In genomic region chr14:121218620-121219019, GRCm38 (mm10) we compare ENCODE assay signal across 9 mouse cellular contexts.
DNase-seq lines count a peak whose midpoint lies in the region; ATAC-seq and TF ChIP-seq lines count a peak whose summit lies in the region.
"Had no signal": no experiment of that assay in that cellular context is flagged by ENCODE, and none has a peak within 500 bp of the region (broad histone marks: within the 10 kb centered on the region; RNA-seq: fewer than 3 reads in every experiment).

No protein-coding gene starts in this region.

- DNase-seq in hindbrain, embryonic 10.5 days (ENCODE audit: low spot score), result no peak
- no peak for DNase-seq in testis, postnatal 14 days (ENCODE audit: low spot score)
- no peak for DNase-seq in forebrain, postnatal 0 days
- no peak for DNase-seq in frontal cortex, postnatal 25 days (ENCODE audit: low spot score in 2 of 2)
- DNase-seq: liver, embryonic 13.5 days had no signal

- H3K4me3 ChIP-seq in hindbrain, embryonic 15.5 days, result no peak overlapping the region
- H3K4me3 ChIP-seq in hindbrain, embryonic 10.5 days, result no peak overlapping the region
- no peak overlapping the region for H3K4me3 ChIP-seq in testis, adult 2 months (ENCODE audit: control insufficient read depth, low read depth, low read length)
- no peak overlapping the region for H3K4me3 ChIP-seq in forebrain, postnatal 0 days (ENCODE audit: low read depth, low read length)
- H3K4me3 ChIP-seq: erythroblast, embryonic 14.5 days; liver, embryonic 13.5 days had no signal

- H3K4me2 ChIP-seq in hindbrain, embryonic 15.5 days, result no peak overlapping the region
- no peak overlapping the region for H3K4me2 ChIP-seq in forebrain, postnatal 0 days (ENCODE audit: low read depth)
- H3K4me2 ChIP-seq: liver, embryonic 13.5 days had no signal

- no peak overlapping the region for H3K9ac ChIP-seq in hindbrain, embryonic 15.5 days
- no peak overlapping the region for H3K9ac ChIP-seq in forebrain, postnatal 0 days
- H3K9ac ChIP-seq: liver, embryonic 13.5 days had no signal

- H3K27me3 ChIP-seq in hindbrain, embryonic 15.5 days, result no peaks in the 10 kb centered on the region
- no peaks in the 10 kb centered on the region for H3K27me3 ChIP-seq in hindbrain, embryonic 10.5 days (ENCODE audit: insufficient read depth, poor library complexity, severe bottlenecking)
- H3K27me3 ChIP-seq in testis, adult 2 months (ENCODE audit: control insufficient read depth, insufficient read depth, low read length), result no peaks in the 10 kb centered on the region
- H3K27me3 ChIP-seq in forebrain, postnatal 0 days (ENCODE audit: insufficient read depth, low read length), result no peaks in the 10 kb centered on the region
- H3K27me3 ChIP-seq: liver, embryonic 13.5 days had no signal

- H3K9me3 ChIP-seq in hindbrain, embryonic 15.5 days, result no peaks in the 10 kb centered on the region
- peaks cover 4% of the 10 kb centered on the region; the same call in 1 of the 2 replicates for H3K9me3 ChIP-seq in hindbrain, embryonic 10.5 days
- no peaks in the 10 kb centered on the region for H3K9me3 ChIP-seq in forebrain, postnatal 0 days (ENCODE audit: low read length)
- H3K9me3 ChIP-seq: liver, embryonic 13.5 days had no signal

- no peak for TF ChIP-seq POLR2A in testis, adult 2 months (IDR thresholded peaks at IDR 0.05; ENCODE audit: control insufficient read depth, low read depth, low read length)

- H3K4me1 ChIP-seq in hindbrain, embryonic 15.5 days (replicated peaks), result peaks cover 29% of the 10 kb centered on the region
- peaks cover 4% of the 10 kb centered on the region; the same call in 1 of the 2 replicates for H3K4me1 ChIP-seq in hindbrain, embryonic 10.5 days (replicated peaks)
- H3K4me1 ChIP-seq in testis, adult 2 months (ENCODE audit: control insufficient read depth, insufficient read depth, low read length), result no peaks in the 10 kb centered on the region
- H3K4me1 ChIP-seq in forebrain, postnatal 0 days (ENCODE audit: insufficient read depth), result no peaks in the 10 kb centered on the region

- ATAC-seq in hindbrain, embryonic 15.5 days (ENCODE audit: low FRiP score, low read depth), result no peak
- no peak for ATAC-seq in forebrain, postnatal 0 days
- no peak for ATAC-seq in erythroblast, adult 5-6 weeks (replicated peaks; ENCODE audit: low FRiP score, poor library complexity, severe bottlenecking)

- WGBS in hindbrain, embryonic 15.5 days, result 80% methylated on average over 7 of the region's 7 CpGs
- 76% methylated on average over 7 of the region's 7 CpGs for WGBS in hindbrain, embryonic 10.5 days
- WGBS in forebrain, postnatal 0 days, result 77% methylated on average over 7 of the region's 7 CpGs

- peaks cover 22% of the 10 kb centered on the region for H3K36me3 ChIP-seq in hindbrain, embryonic 15.5 days
- H3K36me3 ChIP-seq in hindbrain, embryonic 10.5 days, result peaks cover 28% of the 10 kb centered on the region
- no peaks in the 10 kb centered on the region for H3K36me3 ChIP-seq in testis, adult 2 months (ENCODE audit: control insufficient read depth, insufficient read depth, low read length)
- H3K36me3 ChIP-seq in forebrain, postnatal 0 days (ENCODE audit: insufficient read depth), result peaks cover 11% of the 10 kb centered on the region

- peak; percentile 55; the same call in 1 of the 2 replicates for TF ChIP-seq CTCF in testis, adult 2 months (IDR thresholded peaks at IDR 0.05; ENCODE audit: control insufficient read depth, insufficient read depth, insufficient replicate concordance, low read depth, low read length)
- peak; percentile 41; the same call in 1 of the 2 replicates for TF ChIP-seq CTCF in forebrain, postnatal 0 days (IDR thresholded peaks at IDR 0.05; ENCODE audit: low read depth)

- H3K27ac ChIP-seq in hindbrain, embryonic 15.5 days (replicated peaks), result peak overlapping the region; percentile 48; the same call in 1 of the 2 replicates
- no peak overlapping the region for H3K27ac ChIP-seq in hindbrain, embryonic 10.5 days
- H3K27ac ChIP-seq in testis, adult 2 months (ENCODE audit: control insufficient read depth, insufficient read depth, low read depth, low read length), result no peak overlapping the region
- H3K27ac ChIP-seq in forebrain, postnatal 0 days (ENCODE audit: low read depth, low read length), result peak overlapping the region; percentile 70
- H3K27ac ChIP-seq: liver, embryonic 13.5 days had no signal

Comparison
In these comparisons a context has a peak if more than half of its experiments do, and no peak if none do; other contexts are left out.
1. H3K27ac ChIP-seq: peak in hindbrain, embryonic 15.5 days (single experiment) and forebrain, postnatal 0 days (single experiment); none in hindbrain, embryonic 10.5 days (single experiment) and testis, adult 2 months (single experiment).